Mouse (Mus musculus) G1E-ER4 (cell line): Measurements from ENCODE around the gene Tmcc3. TPM values are rescaled to one million over a fixed set of nuclear protein-coding genes. Genes with fewer than 3 reads are reported as not detected.

Source experiments
- GATA1 ChIP-seq: IDR thresholded peaks from one replicate; pipeline ENCODE4 v1.8.0; 2012; ENCODE audit warnings: low read length, inconsistent platforms
- polyA plus RNA-seq: library from polyadenylated mRNA; stranded (reverse); fragments of >175 nt; gene quantifications from 2 replicates; pipeline ENCODE4 v1.2.3, GENCODE M21; 2012

Tmcc3 gene
- polyA plus RNA-seq, 1 experiment: 7.3 TPM

DNA sequence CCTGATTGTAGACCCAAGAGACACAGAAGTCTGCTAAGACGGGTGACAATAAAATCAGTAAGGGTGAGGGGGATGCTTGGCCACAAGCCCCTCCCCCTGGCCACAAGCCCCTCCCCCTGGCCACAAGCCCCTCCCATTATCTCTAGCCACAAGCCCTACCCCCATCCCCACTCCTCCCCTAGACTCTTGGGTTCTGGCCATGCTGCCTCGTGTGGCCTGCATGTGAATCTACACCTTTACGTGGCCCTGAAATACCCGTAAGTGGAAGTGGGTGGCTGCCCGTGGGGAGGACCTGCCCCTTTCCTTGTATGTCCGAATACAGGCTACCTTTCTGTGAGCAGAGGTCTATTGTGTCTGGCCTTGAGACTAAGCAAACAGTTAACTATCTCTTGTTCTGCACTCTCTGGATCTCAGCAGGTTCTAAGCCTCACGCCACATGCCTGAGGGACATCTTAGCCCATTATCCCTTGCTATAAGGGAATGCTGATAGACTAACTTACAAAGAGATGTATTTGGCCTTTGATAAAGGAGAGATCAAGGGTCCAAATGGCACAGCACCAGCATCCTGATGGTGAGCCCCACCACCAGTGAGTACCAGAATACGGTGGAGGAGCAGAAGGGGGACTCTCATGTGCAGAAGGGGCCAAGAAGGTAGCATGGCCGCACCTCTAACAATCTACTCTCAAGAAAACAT, 260.3 kb downstream of the Tmcc3 start:
- no peak for TF ChIP-seq GATA1

DNA sequence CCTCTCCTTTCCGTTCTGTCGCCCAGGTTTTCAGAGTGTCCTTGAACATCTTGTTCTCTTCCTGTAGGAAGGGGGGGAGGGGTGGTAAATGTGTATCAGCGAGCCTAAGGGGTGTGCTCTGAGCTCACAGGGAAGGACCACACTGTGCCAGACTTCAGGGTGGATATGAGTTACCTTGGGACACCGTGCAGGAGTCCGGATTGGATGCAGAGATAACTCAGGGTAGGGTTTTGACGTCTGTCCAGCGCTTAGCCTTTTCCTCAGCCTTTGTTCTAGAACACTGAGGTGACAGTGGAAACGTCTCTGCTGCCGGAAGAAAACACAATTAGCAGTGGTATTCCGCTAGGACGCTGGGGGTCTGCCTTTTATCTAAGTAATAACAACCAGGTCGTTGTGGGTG, 261.0 kb downstream of the Tmcc3 start:
- TF ChIP-seq GATA1: no peak

DNA sequence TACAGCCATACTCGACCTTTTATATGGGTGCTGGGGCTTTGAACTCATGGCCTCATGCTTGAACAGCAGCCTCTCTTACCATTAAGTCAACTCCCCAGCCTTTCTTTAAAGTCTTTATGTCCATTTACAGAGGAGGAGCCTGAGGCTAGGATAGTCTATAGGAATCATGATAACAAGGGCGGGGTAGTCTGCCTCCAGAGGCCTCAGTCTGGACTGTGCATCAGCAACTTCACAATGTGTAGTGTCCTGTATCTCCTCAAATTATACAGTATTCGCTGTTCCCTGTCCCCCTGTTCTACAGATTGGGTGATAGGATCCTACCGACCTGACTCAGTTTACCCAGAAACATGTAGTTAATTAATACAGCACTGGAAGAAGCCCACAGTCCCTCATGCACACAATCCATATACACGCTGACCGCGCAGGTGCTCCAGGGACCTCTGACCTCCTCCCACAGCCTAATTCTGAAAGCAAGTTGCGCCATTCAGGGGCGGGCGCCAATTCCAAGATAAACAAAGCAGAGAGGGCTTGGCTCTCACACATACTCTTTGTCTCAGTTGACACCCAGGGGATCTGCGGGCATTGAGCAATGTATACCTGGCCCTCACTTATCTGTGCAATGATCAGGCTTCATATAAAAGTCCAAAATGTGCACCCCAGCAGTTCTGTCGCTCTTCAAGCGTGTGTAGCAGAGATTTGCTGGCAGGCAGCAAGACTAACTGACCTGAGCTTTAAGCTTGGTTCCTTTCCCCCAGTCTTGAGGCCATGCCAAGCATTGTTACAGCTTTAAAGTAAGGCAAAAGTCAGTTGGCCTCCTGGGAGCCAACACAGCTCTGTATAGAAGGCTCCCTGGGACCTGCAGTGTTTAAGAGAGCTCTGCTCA, 262.9 kb downstream of the Tmcc3 start:
- TF ChIP-seq GATA1: no peak

DNA sequence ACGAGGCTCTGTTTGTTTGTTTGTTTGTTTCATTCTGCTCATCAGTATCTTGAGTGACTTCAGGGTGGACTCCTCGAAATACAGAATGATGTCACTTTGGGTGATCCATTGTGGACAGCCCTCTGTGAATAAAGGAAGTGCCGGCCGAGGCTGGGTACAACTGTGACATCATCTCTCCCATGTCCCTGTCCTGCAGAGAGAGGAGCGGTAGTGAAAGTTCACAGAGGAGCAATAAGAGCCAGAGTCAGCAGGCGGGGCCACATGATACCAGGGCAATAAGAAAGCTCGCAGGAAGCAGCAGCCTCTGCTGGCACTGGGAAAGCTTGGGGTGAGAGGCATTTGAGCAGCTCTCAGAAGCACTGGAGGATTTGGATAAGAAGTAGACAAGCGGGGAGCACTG, 264.2 kb downstream of the Tmcc3 start:
- no peak for TF ChIP-seq GATA1

DNA sequence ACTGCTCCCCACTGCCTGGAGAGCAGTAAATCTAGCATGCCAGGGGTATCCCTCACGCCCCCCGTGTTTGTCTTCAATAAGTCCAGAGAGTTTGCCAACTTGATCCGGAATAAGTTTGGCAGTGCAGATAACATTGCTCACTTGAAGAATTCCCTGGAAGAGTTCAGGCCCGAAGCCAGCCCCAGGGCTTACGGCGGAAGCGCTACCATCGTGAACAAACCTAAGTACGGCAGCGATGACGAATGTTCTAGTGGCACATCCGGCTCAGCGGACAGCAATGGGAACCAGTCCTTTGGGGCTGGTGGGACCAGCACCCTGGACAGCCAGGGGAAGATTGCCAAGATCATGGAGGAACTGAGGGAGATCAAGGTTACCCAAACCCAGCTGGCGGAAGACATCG, 267.1 kb downstream of the Tmcc3 start:
- no peak for TF ChIP-seq GATA1

DNA sequence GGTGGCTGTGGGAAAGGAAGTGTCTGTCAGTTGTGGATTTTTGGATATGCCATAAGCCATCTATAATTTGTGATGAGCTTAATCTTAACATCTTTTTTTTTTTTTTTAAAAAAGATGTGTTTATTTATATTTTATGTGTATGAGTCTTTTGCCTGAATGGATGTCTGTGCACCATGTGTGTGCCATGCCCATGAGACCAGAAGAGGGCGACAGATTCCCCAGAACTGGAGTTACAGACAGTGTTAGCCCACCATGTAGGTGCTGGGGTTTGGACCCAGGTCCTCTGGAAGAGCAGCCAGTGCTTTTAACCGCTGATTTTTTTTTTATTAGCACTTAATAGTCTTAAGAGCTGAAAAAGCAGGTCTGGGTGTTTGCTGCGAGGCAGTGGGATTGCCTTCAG, 269.6 kb downstream of the Tmcc3 start:
- no peak for TF ChIP-seq GATA1

DNA sequence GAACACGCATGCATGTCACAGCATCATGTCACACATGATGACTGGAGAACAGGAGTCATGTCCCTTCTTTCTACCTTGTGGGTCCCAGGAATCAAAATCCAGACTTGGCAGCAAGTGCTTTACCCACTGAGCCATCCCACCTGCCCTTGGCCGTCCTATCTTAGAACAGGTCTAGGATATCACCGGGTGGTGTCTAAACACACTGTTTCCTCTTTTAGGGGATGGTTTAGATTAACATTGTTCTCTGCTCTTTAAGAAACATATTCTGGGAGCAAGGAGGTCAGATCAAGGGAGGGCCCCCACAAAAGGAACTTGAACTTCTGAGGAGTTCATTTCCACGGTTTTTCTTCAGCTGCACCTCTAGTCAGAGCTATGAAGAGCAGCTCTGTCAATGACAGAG, 272.0 kb downstream of the Tmcc3 start:
- no peak for TF ChIP-seq GATA1

DNA sequence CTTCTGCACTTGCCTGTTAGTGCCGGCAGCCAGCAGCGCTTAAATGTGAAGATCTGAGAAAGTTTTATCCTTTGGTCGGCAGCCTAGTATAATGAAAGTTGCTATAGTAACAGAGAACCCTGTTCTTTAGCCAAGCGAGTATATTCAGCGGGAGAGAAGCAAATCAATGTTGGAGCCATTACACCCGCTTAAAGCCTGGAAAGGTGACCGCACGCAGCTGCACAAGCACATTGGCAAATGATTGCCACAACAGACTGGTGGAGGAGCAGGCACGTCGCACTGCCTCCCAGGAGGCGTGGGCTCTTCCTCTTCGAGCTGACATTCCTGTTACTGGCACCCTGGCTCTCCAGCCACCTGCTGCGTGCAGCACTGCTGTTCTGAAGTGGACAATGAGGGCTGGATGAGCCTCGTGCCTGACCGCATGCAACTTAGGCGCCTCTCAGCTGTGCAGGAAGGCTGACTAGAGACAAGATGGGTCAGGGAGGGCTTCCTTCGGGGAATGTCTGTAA, 273.2 kb downstream of the Tmcc3 start:
- no peak for TF ChIP-seq GATA1

DNA sequence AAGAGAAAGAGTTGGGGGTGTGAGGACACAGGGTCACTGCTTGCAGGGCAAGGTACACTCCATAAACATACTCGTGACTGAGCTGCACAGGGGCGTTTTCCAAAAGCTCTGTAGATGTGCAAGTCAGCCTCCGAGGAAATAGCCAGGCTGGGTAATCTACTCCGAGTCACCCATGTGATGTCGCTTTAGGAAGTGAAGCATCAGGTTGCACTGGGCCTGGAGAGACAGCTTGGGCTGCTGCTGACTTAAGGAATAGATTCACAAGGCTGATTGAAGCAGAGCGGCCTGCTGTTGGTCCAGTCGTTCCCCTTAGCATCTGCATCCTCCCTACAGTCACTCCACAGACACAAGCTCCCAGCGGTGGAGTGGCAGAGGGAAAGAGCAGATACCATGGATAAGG, 274.1 kb downstream of the Tmcc3 start:
- no peak for TF ChIP-seq GATA1

DNA sequence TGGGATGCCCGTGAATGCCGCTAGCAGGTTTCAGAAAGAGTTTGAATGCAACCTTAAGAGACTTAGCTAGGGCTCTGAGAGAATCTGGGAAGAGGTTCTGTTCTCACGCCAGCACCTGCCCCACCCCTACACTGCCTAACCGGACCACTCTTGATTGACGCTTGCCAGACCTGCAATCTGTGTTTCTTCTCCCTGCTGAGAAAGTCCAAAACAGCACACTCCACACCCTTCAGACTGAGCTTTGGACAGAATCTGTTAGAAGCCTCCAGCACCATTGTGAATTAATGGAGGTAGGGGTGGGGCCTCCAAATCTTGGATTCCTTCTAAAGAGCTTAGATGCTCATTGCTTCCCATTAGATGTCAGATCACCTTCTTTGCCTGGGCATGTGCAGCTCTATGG, 277.2 kb downstream of the Tmcc3 start:
- no peak for TF ChIP-seq GATA1

DNA sequence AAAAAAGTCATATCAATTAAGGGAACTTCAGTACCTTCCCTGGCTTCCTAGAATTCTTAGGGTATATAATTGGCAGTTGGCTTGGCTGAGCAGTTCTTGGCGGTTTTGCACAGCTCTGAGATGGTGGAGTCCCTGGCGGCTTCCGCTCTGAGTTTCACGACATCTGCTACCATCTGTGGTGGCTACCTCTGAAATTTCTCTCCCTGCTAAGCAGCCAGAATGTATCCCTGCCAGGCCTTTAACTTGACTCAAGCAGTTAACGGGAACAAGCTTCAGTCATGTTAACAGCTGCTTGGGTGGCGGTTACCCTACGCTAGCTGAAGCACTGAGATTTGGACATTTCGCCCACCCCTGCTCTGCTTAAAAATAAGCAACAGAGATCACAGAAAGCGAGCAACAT, 284.0 kb downstream of the Tmcc3 start:
- no peak for TF ChIP-seq GATA1

DNA sequence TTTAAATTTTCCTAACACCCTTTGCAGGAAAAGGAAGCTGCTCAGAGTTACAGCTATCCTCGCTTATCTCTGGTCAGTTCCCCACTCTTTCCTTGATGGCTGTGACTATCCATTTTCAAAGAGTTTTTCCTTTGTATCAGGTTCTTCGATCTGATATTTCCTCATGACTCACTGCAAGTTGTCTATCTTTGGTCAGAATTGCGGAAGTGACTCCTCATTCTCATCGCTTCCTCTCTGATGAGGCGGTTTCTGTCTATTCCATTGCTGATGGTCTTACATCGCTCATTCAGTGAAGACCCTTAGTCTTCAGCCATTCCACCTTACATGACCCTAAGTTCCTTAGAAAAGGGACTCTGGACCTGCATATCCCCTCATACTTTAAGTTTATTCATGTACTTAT, 289.3 kb downstream of the Tmcc3 start:
- TF ChIP-seq GATA1: peak; percentile 41

DNA sequence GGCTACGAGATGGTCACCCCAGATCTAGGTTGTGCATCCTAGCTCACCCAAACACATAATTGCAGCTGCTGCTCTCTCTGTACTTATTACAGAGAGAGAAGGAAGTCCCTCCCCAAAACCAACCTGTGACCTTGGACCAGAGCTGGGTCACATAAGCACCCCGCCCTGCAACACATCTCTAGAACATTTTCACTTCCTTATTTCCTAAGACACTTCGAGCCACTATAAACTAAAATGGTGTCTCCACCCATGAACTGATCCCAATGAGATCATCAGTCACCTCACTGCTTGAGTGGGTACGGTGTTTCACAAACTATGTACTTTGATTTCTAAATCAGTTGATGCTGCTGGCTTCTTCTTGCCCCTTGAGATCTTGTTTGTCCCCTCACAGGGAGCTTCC, 293.7 kb downstream of the Tmcc3 start:
- no peak for TF ChIP-seq GATA1

DNA sequence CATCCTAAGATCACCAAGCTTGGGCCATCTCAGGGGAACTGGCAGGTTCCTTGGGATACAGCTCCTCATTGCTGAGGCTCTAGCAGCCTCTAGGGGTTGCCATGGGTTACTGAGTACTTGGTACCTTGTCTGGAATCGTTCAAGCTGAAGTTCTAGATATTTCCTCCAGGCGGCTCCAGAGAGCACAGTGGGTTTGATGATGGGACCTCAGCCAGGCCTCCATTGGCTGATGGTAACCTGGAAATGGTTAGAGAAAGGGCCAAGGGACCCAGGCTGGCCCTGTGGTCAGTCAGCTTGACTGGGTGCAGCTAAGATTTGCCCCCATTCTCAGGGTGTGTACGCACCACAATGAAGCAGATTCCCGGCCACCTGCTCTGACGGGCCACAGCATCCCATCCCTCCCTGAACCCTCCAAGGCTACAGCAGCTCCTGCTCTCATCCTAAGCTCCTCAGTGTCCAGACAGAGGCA, 297.6 kb downstream of the Tmcc3 start:
- no peak for TF ChIP-seq GATA1

DNA sequence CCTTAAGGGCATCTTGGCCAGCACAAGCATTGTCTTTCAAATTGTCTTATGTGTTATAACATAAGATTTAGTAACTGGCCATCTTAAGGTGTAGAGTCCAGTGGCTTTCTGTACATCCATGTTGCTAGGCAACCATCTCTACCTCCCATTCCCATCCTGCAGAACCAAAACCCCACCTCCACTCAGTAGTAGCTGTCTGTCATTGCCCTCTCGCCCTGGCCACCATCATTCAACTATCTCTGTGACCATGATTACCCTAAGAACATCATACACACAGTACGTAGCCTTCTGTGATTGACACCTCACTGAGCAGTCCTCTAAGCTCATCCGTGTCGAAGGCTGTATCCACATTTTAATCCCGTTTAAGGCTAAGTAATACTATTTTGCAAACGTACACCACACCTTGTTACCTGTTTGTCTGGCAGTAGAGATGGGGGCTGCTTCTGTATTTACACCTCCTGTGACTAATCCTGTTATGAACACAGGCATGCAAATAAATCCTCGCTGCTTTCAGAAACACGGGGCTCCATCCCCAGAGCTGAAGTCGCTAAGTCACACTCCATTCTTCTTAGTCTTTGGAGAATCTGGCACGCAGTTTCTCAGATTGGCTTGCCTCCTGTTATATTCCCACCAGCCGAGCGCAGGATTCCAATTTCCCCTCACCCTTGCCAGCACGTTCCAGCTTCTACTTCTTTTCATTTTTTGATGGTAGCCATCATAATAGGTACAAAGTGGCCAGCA, 299.6 kb downstream of the Tmcc3 start:
- no peak for TF ChIP-seq GATA1

DNA sequence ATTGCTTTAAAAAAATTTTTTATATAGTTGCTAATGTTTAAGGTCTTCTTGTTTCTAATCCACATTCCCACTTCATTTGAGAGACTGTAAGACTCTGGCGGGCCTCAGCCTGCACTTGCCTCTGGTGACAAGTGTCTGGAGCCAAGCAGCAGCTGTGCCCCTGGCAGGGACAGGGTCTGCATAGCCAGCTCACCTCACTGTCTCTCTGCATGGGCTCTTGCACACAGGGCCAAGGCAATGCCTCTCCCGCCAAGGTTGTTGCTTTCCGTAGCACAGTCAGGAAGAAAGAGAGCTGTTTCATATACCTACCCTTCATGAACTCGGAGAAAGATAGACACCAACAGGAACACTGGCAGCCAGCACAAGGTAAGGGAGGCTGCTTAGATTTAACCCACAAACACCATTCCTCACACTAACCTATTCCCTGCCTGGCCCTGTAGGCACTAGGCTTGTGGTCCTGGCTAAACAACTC, 300.3 kb downstream of the Tmcc3 start:
- no peak for TF ChIP-seq GATA1

DNA sequence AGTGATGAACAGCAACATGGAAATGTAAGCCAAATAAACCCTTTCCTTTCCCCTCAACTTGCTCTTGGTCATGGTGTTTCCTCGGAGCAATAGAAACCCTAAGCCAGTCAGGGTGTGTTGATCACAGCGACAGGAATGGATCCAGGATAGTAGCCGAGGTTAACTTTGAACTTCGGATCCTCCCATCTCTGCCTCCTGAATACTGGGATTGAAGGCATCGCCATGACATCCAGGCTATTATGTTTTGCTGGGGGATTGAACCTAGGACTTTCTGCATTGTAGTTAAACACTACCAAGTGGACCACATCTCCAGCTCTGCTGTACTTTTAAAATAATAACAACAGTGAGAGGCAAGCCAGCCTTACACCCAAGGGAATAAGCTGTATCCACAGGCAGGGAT, 307.8 kb downstream of the Tmcc3 start:
- no peak for TF ChIP-seq GATA1
